In the genomic region with DNA sequence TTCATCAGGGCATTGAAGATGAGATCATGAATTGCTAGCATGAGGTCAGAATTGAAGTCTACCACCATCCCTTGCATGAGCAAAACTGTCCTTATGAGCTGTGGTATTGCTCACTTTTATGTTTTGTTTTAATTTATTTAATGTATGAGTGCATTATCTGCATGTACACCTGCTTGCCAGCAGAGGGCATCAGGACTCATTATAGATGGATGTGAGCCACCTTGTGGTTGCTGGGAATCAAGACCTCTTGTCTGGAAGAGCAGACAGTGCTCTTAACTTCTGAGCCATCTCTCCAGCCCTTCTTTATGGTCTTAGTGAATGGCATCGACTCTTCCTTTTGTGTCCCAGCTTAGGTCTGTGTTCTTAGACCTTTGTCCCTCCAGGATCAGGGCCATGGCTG, we compare ENCODE assay signal across 10 mouse cellular contexts. TPM values are rescaled to one million over a fixed set of nuclear protein-coding genes. Genes with fewer than 3 reads are reported as not detected.
DNase-seq lines count a peak whose midpoint lies in the region; ATAC-seq and TF ChIP-seq lines count a peak whose summit lies in the region.
"Had no signal": no experiment of that assay in that cellular context is flagged by ENCODE, and none has a peak within 500 bp of the region (broad histone marks: within the 10 kb centered on the region; RNA-seq: fewer than 3 reads in every experiment).

No protein-coding gene starts in this region.

- TF ChIP-seq CTCF in kidney, adult 2 months (conservative IDR thresholded peaks at IDR 0.05; ENCODE audit: insufficient read depth, insufficient read length, low read depth, low read length), result peak; percentile 70
- TF ChIP-seq CTCF in cortical plate, adult 2 months (IDR thresholded peaks at IDR 0.05; ENCODE audit: extremely low read depth, insufficient read depth, low read length), result peak; percentile 23; the same call in 1 of the 2 replicates

- DNase-seq in kidney, adult 2 months, result no peak
- DNase-seq in 416B (ENCODE audit: low read depth) (peak; percentile 53), ES-CJ7 (ENCODE audit: low read depth, low spot score) (peak; percentile 85)
- no peak for DNase-seq in ovary, postnatal 36 days (ENCODE audit: low spot score)
- no peak for DNase-seq in kidney, postnatal 25 days
- DNase-seq in gastrocnemius, postnatal 36 days, result no peak
- DNase-seq: heart, postnatal 14 days had no signal

- no peak overlapping the region for H3K9ac ChIP-seq in kidney, embryonic 15.5 days
- H3K9ac ChIP-seq: midbrain, embryonic 12.5 days had no signal

- H3K27ac ChIP-seq in kidney, adult 2 months (ENCODE audit: insufficient read depth, low read depth, low read length), result no peak overlapping the region
- no peak overlapping the region for H3K27ac ChIP-seq in kidney, embryonic 15.5 days
- H3K27ac ChIP-seq in cortical plate, adult 2 months (ENCODE audit: insufficient read depth, low read length), result no peak overlapping the region
- H3K27ac ChIP-seq: midbrain, embryonic 12.5 days had no signal

- no peak for ATAC-seq in kidney, embryonic 15.5 days (replicated peaks; ENCODE audit: low FRiP score)

- 83% methylated on average over 1 of the region's 1 CpGs for WGBS in kidney, adult 2 months
- 100% methylated on average over 1 of the region's 1 CpGs for WGBS in kidney, embryonic 15.5 days

- H3K4me3 ChIP-seq in kidney, adult 2 months (ENCODE audit: insufficient read depth, low read depth, low read length), result no peak overlapping the region
- H3K4me3 ChIP-seq in kidney, embryonic 15.5 days (replicated peaks), result no peak overlapping the region
- no peak overlapping the region for H3K4me3 ChIP-seq in cortical plate, adult 2 months (ENCODE audit: insufficient read depth, low read length)
- H3K4me3 ChIP-seq: midbrain, embryonic 12.5 days had no signal

- no peak for TF ChIP-seq POLR2A in kidney, adult 2 months (IDR thresholded peaks at IDR 0.05; ENCODE audit: low read depth, low read length)
- TF ChIP-seq POLR2A in cortical plate, adult 2 months (IDR thresholded peaks at IDR 0.05; ENCODE audit: extremely low read depth, insufficient read depth, low read length), result no peak

- intact Hi-C loops in gastrocnemius, postnatal 36 days (cut with DNase I), result no loop called here

- no peaks in the 10 kb centered on the region for H3K27me3 ChIP-seq in kidney, adult 2 months (replicated peaks; ENCODE audit: control insufficient read depth, insufficient read depth, low read length)
- H3K27me3 ChIP-seq in kidney, embryonic 15.5 days, result no peaks in the 10 kb centered on the region

- no peak overlapping the region for H3K4me2 ChIP-seq in kidney, embryonic 15.5 days
- H3K4me2 ChIP-seq: midbrain, embryonic 12.5 days had no signal

- H3K9me3 ChIP-seq in kidney, embryonic 15.5 days (replicated peaks), result no peaks in the 10 kb centered on the region

- H3K36me3 ChIP-seq in kidney, adult 2 months (ENCODE audit: control insufficient read depth, insufficient read depth, low read length), result no peaks in the 10 kb centered on the region
- H3K36me3 ChIP-seq in kidney, embryonic 15.5 days, result peaks cover 5% of the 10 kb centered on the region; the same call in 1 of the 2 replicates
- H3K36me3 ChIP-seq: midbrain, embryonic 12.5 days had no signal

- no peaks in the 10 kb centered on the region for H3K4me1 ChIP-seq in kidney, adult 2 months (ENCODE audit: control insufficient read depth, insufficient read depth, low read length)
- H3K4me1 ChIP-seq in kidney, embryonic 15.5 days, result no peaks in the 10 kb centered on the region; the same call in 1 of the 2 replicates
- H3K4me1 ChIP-seq in cortical plate, adult 2 months (ENCODE audit: control insufficient read depth, insufficient read depth, low read length), result peaks cover 6% of the 10 kb centered on the region

RNA-seq across cellular contexts. Expression of a gene that starts 39.0 kb away (rescaled TPM):
- polyA plus RNA-seq in kidney, adult 2 months (2012; rRNA removed), result 68.6 and 81.9 TPM in 2 replicates
- polyA plus RNA-seq in kidney, embryonic 15.5 days (2015; fragmentation: Nextera tagmentation; extraction: Ambion mirVana), result 7.7 and 8.1 TPM in 2 replicates
- polyA plus RNA-seq in cortical plate, adult 2 months (2012; rRNA removed), result 11.3 and 12.2 TPM in 2 replicates
- total RNA-seq in gastrocnemius, postnatal 36 days (2021), result 1 to 10 TPM; 6.8 to 8.2 TPM

RNA-seq across cellular contexts. Expression of a gene that starts 55.9 kb away (rescaled TPM):
- polyA plus RNA-seq in kidney, adult 2 months (2012; rRNA removed), result 159 and 170 TPM in 2 replicates
- 110 and 112 TPM in 2 replicates for polyA plus RNA-seq in kidney, embryonic 15.5 days (2015; fragmentation: Nextera tagmentation; extraction: Ambion mirVana)
- polyA plus RNA-seq in cortical plate, adult 2 months (2012; rRNA removed), result 61.0 and 62.1 TPM in 2 replicates
- total RNA-seq in gastrocnemius, postnatal 36 days (2021), result 10 to 100 TPM; 19.0 to 21.7 TPM

Comparison
In these comparisons a context has a peak if more than half of its experiments do, and no peak if none do; other contexts are left out.
1. DNase-seq: peak in 416B (single experiment) and ES-CJ7 (single experiment); none in kidney, adult 2 months (single experiment), ovary, postnatal 36 days (single experiment), kidney, postnatal 25 days (0 of 2) and gastrocnemius, postnatal 36 days (0 of 2).